Mouse (Mus musculus) 3134 (cell line): ENCODE measurements around the gene Lgals2.
A peak's percentile ranks its signal among the peaks of the same experiment; 100 is the strongest.

Experiments
- DNase-seq: peaks from one replicate; pipeline ENCODE4 v3.0.0-alpha.2; 2011; ENCODE audit warnings: low spot score; ENCODE audit not compliant: insufficient read length; ENCODE audit errors: extremely low read depth

Lgals2 gene

DNA sequence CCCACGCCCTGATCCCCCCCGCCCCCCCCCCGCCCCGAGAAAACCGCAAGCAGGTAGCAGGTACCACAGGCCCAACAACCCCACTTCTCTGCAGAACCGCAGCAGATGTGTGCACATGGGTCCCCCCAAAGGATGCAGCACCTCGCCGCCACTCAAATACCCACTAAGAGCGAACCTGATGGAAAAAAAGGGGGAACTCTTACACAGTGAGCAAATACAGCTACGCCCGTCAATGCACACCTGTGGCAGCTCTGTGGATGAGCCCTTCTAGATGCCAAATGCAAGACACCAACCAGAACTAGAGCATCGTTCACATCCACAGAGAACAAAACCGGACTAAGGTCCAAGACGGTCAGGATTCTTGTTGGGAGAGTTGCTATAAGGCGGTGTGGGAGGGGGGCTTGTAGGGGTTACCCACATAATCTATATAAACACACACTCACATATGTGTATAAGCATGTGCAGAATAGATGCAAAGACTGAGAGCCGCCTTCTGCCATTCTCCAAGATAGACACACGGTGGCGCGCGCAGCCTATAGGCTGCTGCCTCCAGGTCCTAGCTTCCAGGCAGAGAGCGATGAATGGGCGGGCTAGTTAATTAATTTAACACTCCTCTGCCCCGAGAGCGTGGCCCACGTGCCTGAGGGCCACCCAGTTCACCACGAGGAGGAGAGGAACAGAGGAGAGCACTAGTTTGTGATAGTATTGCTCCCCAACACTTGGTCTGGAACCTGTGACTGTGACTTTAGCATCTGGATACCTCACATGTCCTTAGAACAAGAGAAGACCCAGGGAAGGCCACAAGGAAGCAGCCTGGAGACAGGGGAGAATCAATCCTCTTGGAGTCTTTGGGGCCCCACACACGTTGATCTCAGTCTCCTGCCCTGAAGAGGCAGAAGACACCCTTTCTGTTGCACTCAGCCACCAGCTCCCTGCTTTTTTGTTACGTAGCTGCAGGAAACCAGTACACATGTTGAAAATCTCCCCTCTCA is 28.8 kb downstream of the Lgals2 start:
- peak; percentile 62 for DNase-seq

DNA sequence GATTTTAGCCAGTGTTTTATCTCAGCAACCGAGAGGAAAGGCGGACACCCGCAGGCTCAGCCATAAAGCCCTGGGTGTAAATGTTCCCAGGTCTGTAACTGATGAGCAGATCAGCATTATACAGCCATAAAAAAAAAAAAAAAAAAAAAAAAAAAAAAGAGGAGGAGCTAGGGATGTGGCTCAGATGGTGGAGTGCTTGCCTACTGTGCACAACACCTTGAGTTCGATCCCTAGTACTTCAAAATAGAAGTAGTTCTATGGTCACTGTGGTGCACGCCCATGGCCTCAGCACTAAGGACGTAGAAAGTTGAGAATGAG is 39.3 kb downstream of the Lgals2 start:
- DNase-seq: no peak

DNA sequence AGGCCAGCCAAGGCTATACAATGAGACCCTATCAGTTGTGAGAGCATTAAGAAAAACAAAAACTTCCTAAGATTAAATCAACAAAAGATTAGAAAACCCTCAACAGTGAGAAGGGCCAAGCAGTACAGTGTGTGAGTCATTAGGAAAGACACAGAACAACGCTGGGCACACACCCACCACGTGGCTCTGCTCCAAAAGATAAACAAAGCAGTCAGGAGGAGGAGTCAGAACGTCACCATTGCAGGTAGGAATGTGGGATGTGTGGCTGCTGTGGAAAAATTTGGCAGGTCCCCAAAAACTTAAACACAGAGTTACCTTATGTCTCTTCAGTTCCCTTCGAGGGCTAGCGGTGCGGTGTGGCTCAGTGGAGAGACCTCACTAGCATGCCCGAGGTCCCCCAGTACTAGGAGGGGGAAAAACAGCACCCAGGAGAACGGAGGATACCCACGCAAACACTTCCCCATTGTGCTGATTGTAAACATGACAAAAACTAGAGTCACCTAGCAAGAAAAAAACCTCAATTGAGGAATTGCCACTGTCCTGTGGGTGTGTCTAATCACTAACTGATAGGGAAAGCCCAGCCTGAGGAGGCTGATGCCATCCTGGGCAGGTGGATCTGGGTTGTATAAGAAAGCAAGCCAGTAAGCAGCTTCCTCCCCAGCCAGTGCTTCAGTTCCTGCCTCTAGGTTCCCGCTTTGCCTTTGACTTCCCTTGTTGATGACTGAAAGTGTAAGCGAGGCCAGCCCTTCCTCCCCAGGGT is 39.8 kb downstream of the Lgals2 start:
- no peak for DNase-seq

DNA sequence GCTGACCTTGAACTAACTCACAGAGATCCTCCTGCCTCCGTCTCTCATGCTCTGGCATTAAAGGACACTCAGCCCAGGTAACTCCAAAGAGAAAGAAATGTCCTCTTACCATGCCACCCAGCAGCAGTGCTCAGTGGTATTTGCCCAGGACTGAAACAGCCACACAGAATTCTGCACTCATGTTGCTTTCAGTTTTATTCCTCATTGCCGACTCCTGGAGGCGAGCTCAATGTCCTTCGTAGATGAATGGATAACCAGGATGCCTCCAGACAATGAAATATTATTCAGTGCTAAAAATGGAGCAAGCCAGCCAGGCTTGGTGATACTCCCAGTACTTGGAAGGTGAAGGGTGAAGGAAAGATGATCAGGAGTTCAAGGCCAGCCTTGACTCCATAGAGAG is 41.7 kb downstream of the Lgals2 start:
- no peak for DNase-seq

DNA sequence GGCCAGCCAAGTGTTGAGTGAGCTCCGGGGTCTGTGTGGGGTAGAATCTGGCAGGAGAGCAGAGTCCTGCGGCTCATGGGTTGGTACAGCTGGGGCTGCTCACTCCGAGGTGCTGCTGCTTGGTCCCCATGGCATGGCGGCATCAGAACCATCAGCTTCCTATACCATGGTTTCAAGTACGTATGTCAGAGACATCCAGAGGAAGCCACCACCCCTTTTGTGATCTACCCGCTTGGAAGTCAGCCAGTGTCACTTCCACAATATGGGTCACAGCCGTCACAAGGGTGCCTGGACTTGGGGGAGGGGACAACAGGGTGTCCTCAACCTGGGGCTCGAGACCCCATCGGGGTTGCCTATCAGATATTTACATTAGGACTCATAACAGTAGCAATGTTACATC is 45.2 kb downstream of the Lgals2 start:
- no peak for DNase-seq

DNA sequence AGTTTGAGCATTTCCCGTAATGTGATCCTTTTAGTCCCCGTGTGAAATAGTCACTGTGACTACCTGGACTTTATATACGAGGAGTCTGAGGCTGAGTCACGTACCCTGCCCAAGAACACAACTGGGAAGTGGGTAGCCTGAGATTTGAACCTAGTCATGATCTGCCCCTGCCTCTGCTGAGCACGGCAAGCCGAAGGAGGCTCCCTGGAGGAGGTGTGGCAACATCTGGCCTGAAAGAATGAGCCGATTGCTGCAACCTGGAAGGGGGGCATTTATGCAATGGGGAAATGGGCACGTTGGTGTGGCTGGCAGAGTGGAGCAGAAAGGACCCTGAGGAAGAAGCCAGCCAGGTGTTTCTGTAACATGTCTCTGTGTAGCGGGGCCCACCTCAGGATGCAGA is 45.6 kb downstream of the Lgals2 start:
- DNase-seq: no peak

DNA sequence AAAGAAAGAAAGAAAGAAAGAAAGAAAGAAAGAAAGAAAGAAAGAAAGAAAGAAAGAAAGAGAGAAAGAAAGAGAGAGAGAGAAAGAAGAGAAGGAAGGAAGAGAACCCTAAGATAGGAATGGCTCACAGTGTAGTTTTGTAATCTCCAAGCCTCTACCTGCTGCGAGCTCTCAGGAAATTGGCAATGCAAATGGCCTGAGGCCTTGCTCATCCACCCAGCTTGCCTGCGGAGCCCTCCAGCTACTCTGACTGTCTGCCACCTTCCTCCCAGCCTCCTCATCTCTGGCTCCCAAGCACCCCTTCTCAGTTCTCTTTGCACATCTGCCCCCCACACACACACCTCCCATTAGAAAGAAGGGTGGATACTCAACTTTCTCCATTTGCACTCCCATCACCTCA is 46.3 kb downstream of the Lgals2 start:
- no peak for DNase-seq

DNA sequence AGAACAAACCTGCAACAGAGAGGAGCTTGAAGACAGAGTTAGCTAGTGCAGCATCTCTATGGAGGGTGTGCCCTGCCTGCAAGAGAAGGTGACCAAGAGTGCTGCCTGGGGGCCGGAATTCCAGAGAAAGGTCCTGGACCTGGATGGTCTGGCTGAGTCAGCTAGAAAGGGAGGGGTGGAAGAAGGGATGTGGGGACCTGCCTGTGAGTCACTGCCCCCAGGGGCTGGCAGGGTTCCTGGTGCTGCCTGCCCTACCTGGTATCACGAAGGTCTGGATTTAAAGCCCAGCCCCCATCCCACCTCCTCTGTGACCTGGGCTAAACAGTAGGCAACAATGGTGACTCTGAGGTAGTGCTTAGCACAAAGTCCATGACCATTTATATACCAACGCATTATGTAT is 48.2 kb downstream of the Lgals2 start:
- DNase-seq: peak; percentile 78

DNA sequence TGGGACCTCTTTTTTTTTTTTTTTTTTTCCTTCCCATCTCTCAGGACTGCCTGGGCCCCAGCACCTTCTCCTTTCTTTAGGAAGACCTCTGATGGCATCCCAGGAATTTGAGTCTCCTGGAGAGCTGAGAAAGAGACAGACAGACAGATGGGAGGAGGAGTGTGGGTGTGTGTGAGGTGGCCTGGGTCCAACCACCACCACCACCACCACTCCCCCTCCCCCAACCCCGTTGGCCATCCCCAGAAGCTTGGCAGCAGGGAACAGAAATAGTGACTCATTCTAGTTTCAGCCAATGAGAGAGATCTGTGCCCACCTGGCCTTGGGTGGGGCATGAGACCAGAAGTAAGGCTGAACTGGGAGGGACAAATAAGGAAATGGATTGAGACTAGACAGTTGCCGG is 48.7 kb downstream of the Lgals2 start:
- DNase-seq: peak; percentile 86

DNA sequence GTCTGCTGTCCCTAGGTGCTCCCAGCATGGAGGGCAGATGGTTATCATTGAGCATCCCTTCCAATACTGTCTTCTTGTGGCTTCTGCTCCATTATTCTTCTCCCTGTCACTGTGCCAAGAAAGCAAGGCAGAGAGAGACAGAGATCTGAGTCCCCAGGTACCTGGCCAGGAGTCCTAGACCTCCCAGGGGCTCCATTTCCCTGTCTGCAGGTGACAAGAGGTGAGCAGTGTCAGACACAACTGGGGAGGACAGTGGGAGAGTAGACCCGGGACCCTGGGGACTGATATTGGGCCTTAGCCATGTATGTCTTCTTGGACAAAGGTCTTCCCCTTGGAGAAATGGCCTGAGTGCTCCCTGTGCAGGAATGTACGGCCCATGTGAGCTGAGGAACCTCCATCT is 50.0 kb downstream of the Lgals2 start:
- no peak for DNase-seq

DNA sequence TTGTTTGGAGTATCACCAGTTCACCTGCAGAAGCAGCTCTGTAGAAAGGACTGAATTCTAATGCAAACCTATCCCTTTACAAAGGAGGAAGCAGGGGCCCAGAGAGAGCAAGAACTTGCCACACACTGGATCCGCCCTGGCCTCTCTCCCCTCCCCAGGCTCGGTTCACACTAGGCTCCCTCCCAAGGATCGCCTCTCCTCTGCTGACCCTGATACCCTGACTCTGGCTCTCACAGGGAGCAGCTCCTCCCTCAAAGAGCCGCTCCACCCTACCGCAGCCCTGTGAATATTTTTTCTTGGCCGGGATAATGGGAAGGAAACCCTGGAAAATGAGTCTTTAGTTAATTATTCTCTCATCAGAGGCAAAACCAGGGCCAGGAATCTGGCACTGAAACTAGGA is 51.0 kb downstream of the Lgals2 start:
- DNase-seq: no peak

DNA sequence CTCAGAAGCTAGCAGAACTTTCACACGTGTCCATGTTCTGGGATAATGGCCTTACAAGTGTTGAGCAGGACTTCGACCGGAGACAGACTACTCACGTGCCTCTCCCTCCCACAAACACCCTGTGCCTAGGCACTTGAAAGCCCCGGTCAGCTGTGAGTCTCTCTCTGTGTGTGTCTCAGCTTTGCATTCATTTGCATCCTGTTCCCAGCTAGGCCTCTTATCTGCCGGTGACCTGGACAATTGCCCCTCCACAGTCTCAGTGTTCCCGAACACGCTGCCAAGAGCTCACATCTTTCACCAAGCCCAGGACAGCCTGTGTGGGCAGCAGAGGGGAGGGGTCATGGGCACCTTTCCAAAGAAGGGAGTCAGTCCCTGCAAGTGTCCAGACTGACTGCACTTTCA is 51.8 kb downstream of the Lgals2 start:
- peak; percentile 67 for DNase-seq

DNA sequence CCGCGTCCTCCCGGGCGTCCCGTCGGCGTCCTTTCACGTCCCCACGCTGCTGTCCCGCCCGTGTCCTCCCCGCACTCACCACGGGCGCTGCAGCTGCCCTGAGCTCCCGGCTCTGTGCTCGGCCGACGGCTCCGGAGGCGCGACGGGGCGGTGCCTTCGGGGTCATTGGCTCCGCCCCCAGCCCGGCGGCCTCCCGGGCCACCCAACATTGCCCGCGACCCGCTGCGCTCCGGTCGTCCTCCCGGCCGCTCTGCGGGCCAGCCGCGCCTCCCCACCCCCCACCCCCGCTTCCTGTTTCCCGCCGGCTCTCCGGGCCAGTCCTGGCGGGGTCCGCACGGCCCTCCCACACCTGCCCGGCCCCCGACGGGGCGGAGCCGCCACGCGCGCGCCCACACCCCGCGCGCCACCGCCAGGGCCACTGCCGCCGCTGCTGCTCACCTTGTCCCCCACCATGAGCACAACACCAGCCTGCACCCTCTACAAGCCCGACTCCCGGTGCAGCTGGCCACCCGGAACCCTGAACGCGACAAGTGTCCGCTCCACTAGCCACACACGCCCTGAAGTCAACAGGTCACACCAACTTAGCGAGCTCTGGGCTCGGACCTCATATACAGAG is 52.4 kb downstream of the Lgals2 start, which contains the start of gene Card10:
Gene Card10 (minus strand): TSS at position 267 of the 616 bp plus-strand sequence.
- peak; percentile 77 for DNase-seq

DNA sequence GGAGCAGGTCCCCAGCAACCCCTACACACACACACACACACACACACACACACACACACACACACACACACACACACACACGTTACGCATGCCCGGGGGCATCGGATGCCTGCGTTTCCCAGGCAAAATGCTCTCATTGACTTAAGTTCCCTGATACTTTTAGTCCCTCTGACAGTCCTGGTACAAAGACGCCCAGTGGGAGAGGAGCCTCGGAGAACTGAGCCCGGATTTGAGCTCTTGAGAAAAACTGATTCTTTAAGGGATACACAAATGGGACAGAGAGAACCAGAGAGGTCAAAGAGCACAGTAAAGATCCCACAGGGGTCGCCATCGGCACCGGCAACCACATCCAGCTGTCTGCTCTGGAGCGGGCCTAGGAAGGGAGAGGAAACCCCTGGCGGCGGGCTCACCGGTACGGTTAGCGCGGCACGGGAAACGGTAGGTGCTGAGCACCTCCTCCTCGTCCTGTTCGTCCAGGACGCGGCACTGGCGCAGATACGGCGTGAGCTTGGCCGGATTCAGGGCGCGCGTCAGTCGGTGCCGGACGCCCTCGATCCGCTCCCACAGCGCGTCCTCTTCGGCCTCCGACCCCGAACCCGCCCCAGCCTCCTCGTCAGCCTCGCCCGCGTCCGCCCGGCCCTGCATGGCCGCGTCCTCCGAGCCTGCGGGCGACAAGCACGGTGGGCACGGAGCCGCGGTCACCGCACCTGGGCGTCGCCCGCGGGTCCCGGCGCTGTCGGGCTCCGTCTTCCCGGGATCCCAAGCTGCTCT is 53.2 kb downstream of the Lgals2 start:
- peak; percentile 66 for DNase-seq

DNA sequence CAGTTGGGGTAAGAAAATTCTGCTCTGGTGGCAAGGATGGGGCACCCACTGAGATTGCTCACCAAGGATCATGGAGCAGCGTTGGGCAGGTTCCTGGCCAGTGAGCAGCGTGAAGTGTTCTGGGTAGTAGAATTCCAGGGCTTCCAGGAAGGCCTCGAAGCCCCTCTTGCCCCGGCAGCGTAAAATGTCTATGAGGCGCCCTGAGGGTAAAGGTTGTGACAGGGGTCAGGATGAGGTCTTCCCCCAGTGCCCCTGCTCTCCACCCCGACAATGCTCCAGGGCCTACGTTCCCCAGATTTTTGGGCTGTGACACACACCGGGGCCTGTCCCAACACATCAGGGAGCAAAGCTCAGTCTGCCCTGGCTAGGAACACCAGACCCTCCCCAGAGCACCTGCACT is 53.8 kb downstream of the Lgals2 start:
- DNase-seq: no peak
